Mouse (Mus musculus) fat pad, adult 2 months (tissue): Measurements from ENCODE around the gene Echdc3.

Experiments used
- DNase-seq: peaks from one replicate; pipeline ENCODE4 v3.0.0-alpha.2; 2011; ENCODE audit warnings: low read depth, low spot score; ENCODE audit errors: extremely low read depth

Echdc3 gene

DNA sequence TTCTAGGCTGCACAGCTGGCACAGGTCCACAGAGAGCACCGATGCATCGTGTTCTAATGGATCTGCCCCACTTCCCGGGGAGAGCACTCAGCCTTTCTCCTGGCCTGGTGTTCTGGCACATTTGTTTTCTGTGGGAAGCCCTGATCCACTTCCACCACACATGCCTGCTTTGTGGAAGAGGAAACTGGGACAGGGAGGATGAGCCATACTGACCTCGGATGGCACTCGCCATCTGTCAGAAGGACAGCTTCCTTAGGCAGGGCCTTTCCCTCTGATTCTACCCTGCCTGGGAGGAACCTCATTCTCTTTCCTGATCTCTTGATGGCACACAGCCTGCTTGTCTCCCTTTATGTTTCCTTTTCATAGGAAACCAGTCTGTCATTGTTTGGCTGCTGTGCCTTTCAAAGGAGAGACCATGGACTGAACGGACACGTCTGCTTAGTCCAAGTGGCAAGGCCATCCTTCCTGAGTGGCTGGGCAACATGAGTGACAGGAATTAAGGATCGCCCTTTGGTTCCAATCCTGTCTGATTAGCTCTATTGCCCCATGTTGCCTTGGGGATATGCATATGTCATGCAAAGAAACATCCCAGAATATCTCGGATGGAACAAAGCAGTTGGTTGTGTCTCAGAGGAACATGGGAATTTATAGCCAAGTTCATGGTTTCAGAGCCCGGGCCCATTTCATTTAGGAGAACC lies 13.7 kb upstream of the Echdc3 start:
- DNase-seq, result no peak

- no peak for DNase-seq
Measured at GRCm38 (mm10) chr2:6220141-6220805, 7.4 kb upstream of the Echdc3 start.

- no peak for DNase-seq
Measured at GRCm38 (mm10) chr2:6212327-6212723, 508 bp downstream of the Echdc3 start.

DNA sequence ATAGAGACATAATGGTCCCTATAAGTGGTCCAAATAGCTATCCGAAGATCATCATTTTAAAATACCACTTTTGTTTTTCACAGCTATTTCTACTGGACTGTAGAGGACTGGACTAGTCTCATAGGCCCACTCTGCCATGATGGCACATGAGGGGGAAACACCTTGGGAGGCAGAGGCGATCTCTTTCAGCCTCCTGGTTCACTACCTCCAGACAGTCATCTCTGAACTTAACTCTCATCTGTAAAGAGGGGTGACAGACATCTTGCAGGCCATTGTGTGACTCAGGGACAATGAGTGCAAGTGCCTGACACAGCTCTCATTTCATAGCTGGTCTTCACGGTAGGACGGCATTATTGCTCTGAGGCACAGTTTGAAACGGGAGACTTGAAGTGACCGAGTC lies 2.0 kb downstream of the Echdc3 start:
- DNase-seq, result no peak

DNA sequence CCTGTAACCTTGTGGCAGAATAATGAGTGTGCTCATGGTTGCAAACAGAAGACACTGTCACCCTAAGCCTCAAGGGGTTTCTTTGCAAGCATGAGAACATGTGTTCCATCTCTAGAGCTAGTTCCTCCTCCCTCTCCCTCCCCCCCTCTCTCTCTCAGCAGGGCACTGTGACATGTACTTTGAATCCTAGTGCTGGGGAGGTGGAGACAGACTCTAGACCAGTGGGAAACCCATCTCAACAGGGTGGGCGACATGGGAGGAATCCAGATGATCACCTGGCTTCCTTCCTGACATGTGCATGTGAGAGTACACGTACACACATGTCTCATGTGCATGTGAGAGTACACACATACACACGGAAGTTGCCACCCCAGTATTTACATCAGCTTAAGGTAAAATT lies 3.1 kb downstream of the Echdc3 start:
- no peak for DNase-seq

DNA sequence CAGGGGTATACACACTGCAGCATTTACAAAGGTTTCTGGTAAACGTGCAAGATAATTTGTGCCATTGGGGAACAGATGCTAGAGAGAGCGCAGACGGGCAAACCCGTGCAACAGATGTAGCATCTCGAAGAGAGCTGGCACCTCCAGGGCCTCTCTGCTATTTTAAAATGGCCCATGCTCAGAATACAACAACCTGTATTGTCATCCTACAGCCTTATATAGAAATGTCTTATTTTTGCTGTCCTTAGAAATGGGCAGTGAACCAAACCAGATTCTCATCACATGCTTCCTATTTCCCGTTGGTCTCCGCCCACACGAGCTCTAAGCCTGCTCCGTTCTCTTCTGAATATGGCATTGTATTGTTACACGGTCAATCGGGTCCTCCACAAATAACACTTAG lies 3.7 kb downstream of the Echdc3 start:
- no peak for DNase-seq

DNA sequence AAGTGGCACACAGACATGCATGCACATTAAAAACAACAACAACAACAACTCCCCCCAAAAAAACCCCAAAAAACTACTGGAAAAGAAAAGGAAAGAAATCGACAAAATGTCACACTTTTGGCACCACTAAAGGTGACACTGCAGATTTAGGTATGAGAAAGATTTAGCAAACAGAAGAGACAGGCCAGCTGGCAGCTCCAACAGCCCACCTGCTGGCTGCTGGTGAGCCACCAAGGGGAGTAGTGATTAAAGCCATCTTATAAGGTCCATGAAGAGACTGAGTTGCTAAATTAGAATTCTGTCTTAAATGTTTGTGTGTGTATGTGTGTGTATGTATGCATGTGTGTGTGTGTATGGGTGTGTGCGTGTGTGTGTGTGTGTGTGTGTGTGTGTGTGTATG lies 5.1 kb downstream of the Echdc3 start:
- DNase-seq, result no peak

GRCm38 (mm10) chr2:6196363-6196973 lies 16.4 kb downstream of the Echdc3 start:
- no peak for DNase-seq

DNA sequence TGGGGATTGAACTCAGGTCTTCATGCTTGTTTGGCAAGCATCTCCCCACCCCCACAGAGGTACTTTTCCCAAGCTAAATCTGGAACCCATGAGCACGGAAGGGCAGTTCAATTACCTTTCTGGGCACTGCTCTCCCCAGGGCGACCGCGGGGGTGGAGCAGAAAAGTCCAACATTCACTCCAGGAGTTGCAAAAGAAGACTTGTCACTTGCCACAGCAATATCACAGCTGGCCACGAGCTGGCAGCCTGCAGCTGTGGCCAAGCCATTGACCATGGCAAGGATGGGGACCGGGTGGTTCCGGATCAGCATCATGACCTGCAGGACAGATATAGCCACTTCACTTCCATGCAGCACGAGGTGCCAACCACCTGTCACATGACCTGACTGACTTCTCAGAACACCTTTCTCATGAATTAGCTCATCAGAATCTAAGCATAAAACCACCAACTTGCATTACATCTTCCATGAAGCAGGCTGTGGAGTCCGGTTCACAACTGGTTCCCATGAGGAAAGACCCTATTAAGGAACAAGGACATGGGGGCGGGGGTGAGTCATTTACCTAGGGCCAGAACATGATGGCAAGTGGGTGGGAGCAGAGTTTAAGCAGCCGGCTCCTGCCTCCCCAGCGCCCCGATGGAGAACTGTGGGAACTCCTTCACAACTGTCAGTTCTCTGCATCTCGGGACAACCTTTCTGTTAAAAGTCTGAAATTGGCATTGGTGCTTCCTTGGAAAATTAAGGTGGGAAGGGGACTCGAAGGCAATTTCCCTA lies 17.2 kb downstream of the Echdc3 start:
- DNase-seq, result no peak

DNA sequence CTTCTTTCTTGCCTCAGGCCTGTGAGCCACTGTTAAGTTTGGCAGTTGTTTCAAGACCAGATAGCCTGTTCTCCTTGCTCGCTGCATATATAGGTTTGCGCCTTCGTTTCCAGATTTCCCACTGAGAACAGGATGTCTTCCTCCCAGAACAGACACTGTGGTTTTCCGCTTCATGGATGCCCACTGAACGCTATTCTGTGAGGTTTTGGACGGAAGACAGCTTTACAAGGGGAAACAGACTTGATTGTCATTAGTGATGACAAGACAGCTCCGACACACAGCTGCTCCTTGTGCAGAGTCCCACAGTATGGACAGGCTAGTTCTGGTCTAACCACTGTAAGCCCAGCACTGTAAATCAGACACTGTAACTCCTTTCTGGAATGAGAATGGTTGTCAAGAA lies 18.3 kb downstream of the Echdc3 start:
- DNase-seq, result no peak

DNA sequence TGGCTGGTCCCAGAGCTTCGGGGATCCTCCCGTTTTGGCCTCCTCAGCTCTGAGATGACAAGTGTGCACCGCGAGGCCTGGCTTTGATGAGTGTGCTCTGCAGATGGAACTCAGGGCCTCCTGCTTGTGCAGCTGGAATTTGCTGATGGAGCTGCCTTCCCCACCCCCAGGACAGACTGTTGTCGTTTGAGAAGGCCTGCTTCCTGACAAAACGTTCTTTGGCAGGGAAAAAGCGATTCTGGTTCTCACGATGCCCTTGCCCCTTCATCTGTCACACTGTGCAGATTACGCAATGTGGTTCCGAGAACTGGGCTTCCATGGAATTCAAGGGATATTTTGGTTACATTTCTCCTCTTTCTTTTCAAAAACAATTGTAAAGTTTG lies 19.3 kb downstream of the Echdc3 start:
- no peak for DNase-seq

- no peak for DNase-seq
Measured at GRCm38 (mm10) chr2:6192820-6193590, 19.8 kb downstream of the Echdc3 start.

DNA sequence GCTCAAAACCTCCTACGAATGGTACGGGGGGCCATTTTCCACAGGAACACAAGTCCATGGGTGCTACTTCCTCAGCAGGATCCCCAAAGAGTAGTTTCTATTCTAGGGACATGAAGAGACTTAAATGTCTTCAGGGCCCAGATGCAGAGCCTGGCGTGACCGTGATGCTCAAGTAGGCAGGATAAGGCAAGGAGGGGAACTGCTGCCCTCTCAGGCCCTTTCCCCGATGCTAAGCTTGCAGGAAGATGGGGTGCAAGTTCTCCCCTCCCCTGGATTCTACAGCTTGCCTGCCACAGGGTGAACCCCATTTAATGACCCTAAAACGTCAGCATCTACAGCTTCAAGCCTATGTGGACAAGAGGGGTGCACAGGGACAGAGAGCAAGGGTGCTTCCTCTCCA lies 22.8 kb downstream of the Echdc3 start:
- DNase-seq, result no peak

GRCm38 (mm10) chr2:6189675-6189998 lies 23.2 kb downstream of the Echdc3 start:
- no peak for DNase-seq

DNA sequence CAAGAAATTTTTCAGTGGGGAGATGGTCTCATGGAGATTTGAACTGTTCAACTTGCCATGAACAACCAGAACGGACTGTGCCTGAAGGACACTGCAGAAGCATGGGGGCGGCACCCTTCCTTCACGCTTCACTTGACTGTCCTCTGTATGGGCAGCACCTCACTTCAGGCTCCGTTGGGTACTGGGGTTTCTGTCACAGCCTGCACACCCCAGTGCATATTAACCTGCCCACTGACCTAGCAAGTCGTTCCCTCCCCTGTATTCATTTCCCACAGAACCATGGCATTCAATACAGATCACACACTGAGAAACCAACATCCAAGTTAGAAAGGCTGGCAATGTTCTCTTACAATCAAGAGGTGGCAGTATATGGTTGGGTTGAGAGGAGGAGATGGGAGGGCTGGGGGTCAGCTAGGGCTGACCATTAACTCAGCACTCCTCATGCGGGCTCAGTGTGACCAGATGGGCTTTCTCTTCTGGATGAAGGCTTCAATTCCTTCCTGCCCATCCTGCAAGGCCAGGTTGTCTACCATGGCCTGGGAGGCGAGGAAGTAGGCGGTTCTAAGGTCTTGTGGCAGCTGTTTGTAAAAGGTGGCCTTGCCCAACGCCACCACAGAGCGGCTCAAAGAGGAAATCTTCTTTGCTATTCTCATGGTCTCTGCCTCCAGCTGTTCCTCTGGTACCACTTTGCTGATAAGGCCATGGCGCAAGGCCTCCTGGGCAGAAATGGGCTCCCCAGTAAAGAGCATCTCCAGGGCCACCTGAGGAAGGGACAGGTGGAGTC lies 23.8 kb downstream of the Echdc3 start:
- no peak for DNase-seq

- DNase-seq, result no peak
Measured at GRCm38 (mm10) chr2:6187418-6187817, 25.4 kb downstream of the Echdc3 start.

GRCm38 (mm10) chr2:6186913-6187312 lies 25.9 kb downstream of the Echdc3 start:
- no peak for DNase-seq

DNA sequence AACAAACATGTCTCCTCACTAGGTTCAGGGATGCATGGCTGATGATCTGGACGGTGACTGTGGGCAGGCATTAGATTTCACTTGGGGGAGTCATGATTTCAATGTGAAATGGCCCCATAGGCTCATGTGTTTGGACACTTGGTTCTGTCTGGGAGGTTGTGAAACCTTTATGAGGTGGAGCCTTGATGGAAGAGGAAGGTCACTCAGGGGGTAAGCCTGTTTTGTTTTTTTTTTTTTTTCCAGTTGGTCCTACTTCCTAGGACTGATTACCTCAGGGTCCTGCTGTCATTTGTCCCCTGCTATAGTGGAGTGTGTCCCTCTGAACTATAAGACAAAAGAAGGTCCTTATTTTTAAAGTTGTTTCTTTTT lies 33.1 kb downstream of the Echdc3 start:
- DNase-seq, result no peak

GRCm38 (mm10) chr2:6178901-6179748 lies 33.7 kb downstream of the Echdc3 start:
- DNase-seq, result no peak

GRCm38 (mm10) chr2:6173013-6173412 lies 39.8 kb downstream of the Echdc3 start:
- DNase-seq, result no peak
